Mouse (Mus musculus) hindbrain, embryonic 12.5 days (tissue): ENCODE measurements around the gene Zfyve27. TPM values are rescaled to one million over a fixed set of nuclear protein-coding genes. Genes with fewer than 3 reads are reported as not detected.

Experiments used
- ATAC-seq: fragments of 200-750 bp; cut with Nextera tagmentation; 2 replicates; pipeline ENCODE4 v1.8.0; 2017; ENCODE audit warnings: moderate TSS enrichment; ENCODE audit not compliant: low FRiP score
- H3K27ac ChIP-seq: fragments of 300-500 bp; sonication (generic); 2 replicates; pipeline ENCODE4 v1.5.1; 2016; ENCODE audit warnings: mild to moderate bottlenecking
- H3K27me3 ChIP-seq: fragments of 300-500 bp; sonication (generic); 2 replicates; pipeline ENCODE4 v1.6.1; 2016; ENCODE audit warnings: mild to moderate bottlenecking
- H3K36me3 ChIP-seq: fragments of 300-500 bp; sonication (generic); 2 replicates; pipeline ENCODE4 v1.6.1; 2016; ENCODE audit warnings: mild to moderate bottlenecking
- H3K4me1 ChIP-seq: fragments of 300-500 bp; sonication (generic); 2 replicates; pipeline ENCODE4 v1.6.1; 2016
- H3K4me2 ChIP-seq: fragments of 300-500 bp; sonication (generic); replicated peaks from 2 replicates; pipeline ENCODE4 v1.6.1; 2016; ENCODE audit warnings: mild to moderate bottlenecking
- H3K4me3 ChIP-seq: fragments of 300-500 bp; sonication (generic); 2 replicates; pipeline ENCODE4 v1.5.1; 2016; ENCODE audit warnings: mild to moderate bottlenecking
- H3K9ac ChIP-seq: fragments of 300-500 bp; sonication (generic); 2 replicates; pipeline ENCODE4 v1.6.1; 2016; ENCODE audit warnings: mild to moderate bottlenecking, moderate library complexity
- H3K9me3 ChIP-seq: fragments of 300-500 bp; sonication (generic); replicated peaks from 2 replicates; pipeline ENCODE4 v1.6.1; 2016; ENCODE audit warnings: mild to moderate bottlenecking
- WGBS: fragments of 180-500 bp; shearing (Covaris S2); methylation state at CpG from one replicate; pipeline ENCODE4 v1.1.7; 2016; 5-methylcytosine and 5-hydroxymethylcytosine counted together
- polyA plus RNA-seq: library from polyadenylated mRNA; unstranded; fragments of >200 nt; fragmentation: Nextera tagmentation; extraction: Ambion mirVana; gene quantifications from 2 replicates; pipeline ENCODE4 v1.2.1, GENCODE M21; 2016

Gene Zfyve27
- polyA plus RNA-seq, 1 experiment from 2014 or later, result 53.6 TPM

GRCm38 (mm10) chr19:42144541-42145167, 19.1 kb upstream of the Zfyve27 start:
- H3K9ac ChIP-seq, result no peak overlapping the region
- 32% methylated on average over 8 of the region's 8 CpGs for WGBS
- peaks cover 41% of the 10 kb centered on the region for H3K27me3 ChIP-seq

GRCm38 (mm10) chr19:42145210-42145609, 18.5 kb upstream of the Zfyve27 start:
- Histone ChIP-seq H3K9ac (no peak overlapping the region), H3K27ac (no peak overlapping the region), H3K4me1 (peaks cover 21% of the 10 kb centered on the region), H3K36me3 (no peaks in the 10 kb centered on the region), H3K27me3 (peaks cover 43% of the 10 kb centered on the region), H3K4me3 (no peak overlapping the region), H3K9me3 (no peaks in the 10 kb centered on the region), H3K4me2 (no peak overlapping the region)
- WGBS, result 75% methylated on average over 4 of the region's 4 CpGs
- no peak for ATAC-seq

More at GRCm38 (mm10) chr19:42144541-42145167, 19.1 kb upstream of the Zfyve27 start:
- ATAC-seq, result no peak
- no peaks in the 10 kb centered on the region for H3K9me3 ChIP-seq
- no peak overlapping the region for H3K27ac ChIP-seq
- H3K4me2 ChIP-seq, result no peak overlapping the region
- no peaks in the 10 kb centered on the region for H3K36me3 ChIP-seq
- H3K4me1 ChIP-seq, result peaks cover 18% of the 10 kb centered on the region
- H3K4me3 ChIP-seq, result no peak overlapping the region

- no peak overlapping the region for H3K9ac ChIP-seq
- H3K4me3 ChIP-seq, result no peak overlapping the region
- no peak overlapping the region for H3K27ac ChIP-seq
- no peaks in the 10 kb centered on the region for H3K36me3 ChIP-seq
- H3K4me2 ChIP-seq, result no peak overlapping the region
- peaks cover 43% of the 10 kb centered on the region for H3K27me3 ChIP-seq
- whole genome bisulfite sequencing, result 93% methylated on average over 2 of the region's 2 CpGs
- H3K9me3 ChIP-seq, result no peaks in the 10 kb centered on the region
- peaks cover 21% of the 10 kb centered on the region for H3K4me1 ChIP-seq
- no peak for ATAC-seq
Measured at GRCm38 (mm10) chr19:42145731-42146130, 18.0 kb upstream of the Zfyve27 start.

- 92% methylated on average over 9 of the region's 9 CpGs for WGBS
Measured at GRCm38 (mm10) chr19:42146276-42147010, 17.3 kb upstream of the Zfyve27 start.

GRCm38 (mm10) chr19:42147170-42147768, 16.5 kb upstream of the Zfyve27 start, which contains the start of gene Marveld1:
Marveld1 (plus strand) TSS chr19:42147400.
- Histone ChIP-seq H3K4me1 (peaks cover 21% of the 10 kb centered on the region), H3K9me3 (no peaks in the 10 kb centered on the region), H3K4me2 (peak within 1 kb of the TSS; percentile 79), H3K9ac (peak within 1 kb of the TSS; percentile 75), H3K4me3 (peak within 1 kb of the TSS; percentile 60), H3K27me3 (peaks cover 43% of the 10 kb centered on the region), H3K36me3 (no peaks in the 10 kb centered on the region), H3K27ac (peak within 1 kb of the TSS; percentile 62)
- under 1% methylated on average over 38 of the region's 57 CpGs for WGBS
- peak; percentile 28; the same call in 1 of the 2 replicates for ATAC-seq

More at GRCm38 (mm10) chr19:42146276-42147010, 17.3 kb upstream of the Zfyve27 start:
- peaks cover 43% of the 10 kb centered on the region for H3K27me3 ChIP-seq
- H3K36me3 ChIP-seq, result no peaks in the 10 kb centered on the region
- 0 out of 2 replicates have a peak overlapping the region, but pooled peaks have one; percentile 40 for H3K27ac ChIP-seq
- no peak for ATAC-seq
- peak overlapping the region; percentile 79; the same call in 1 of the 2 replicates for H3K4me2 ChIP-seq
- H3K9ac ChIP-seq, result peak overlapping the region; percentile 75
- peaks cover 21% of the 10 kb centered on the region for H3K4me1 ChIP-seq
- no peaks in the 10 kb centered on the region for H3K9me3 ChIP-seq
- H3K4me3 ChIP-seq, result 0 out of 2 replicates have a peak overlapping the region, but pooled peaks have one; percentile 60

- peak overlapping the region; percentile 75 for H3K9ac ChIP-seq
- peak overlapping the region; percentile 79 for H3K4me2 ChIP-seq
- under 1% methylated on average over 63 of the region's 63 CpGs for WGBS
- H3K27ac ChIP-seq, result peak overlapping the region; percentile 62
- peaks cover 43% of the 10 kb centered on the region for H3K27me3 ChIP-seq
- H3K4me1 ChIP-seq, result peaks cover 21% of the 10 kb centered on the region
- peak overlapping the region; percentile 60 for H3K4me3 ChIP-seq
- no peaks in the 10 kb centered on the region for H3K9me3 ChIP-seq
- ATAC-seq, result peak; percentile 36; the same call in 1 of the 2 replicates
- H3K36me3 ChIP-seq, result no peaks in the 10 kb centered on the region
Measured at GRCm38 (mm10) chr19:42147769-42148568, 15.8 kb upstream of the Zfyve27 start.

- H3K4me2 ChIP-seq, result peak overlapping the region; percentile 79
- H3K36me3 ChIP-seq, result no peaks in the 10 kb centered on the region
- peak overlapping the region; percentile 60 for H3K4me3 ChIP-seq
- peak overlapping the region; percentile 75 for H3K9ac ChIP-seq
- 0 out of 2 replicates have a peak, but pooled peaks have one; percentile 29 for ATAC-seq
- no peaks in the 10 kb centered on the region for H3K9me3 ChIP-seq
- H3K27me3 ChIP-seq, result peaks cover 43% of the 10 kb centered on the region
- no peak overlapping the region for H3K27ac ChIP-seq
- peaks cover 21% of the 10 kb centered on the region for H3K4me1 ChIP-seq
- 18% methylated on average over 7 of the region's 7 CpGs for WGBS
Measured at GRCm38 (mm10) chr19:42148569-42148860, 15.2 kb upstream of the Zfyve27 start.

GRCm38 (mm10) chr19:42151990-42152389, 11.8 kb upstream of the Zfyve27 start:
- Histone ChIP-seq H3K4me1 (peaks cover 20% of the 10 kb centered on the region), H3K9me3 (no peaks in the 10 kb centered on the region), H3K36me3 (no peaks in the 10 kb centered on the region), H3K27me3 (peaks cover 22% of the 10 kb centered on the region), H3K9ac (no peak overlapping the region), H3K4me2 (no peak overlapping the region), H3K4me3 (no peak overlapping the region), H3K27ac (no peak overlapping the region)
- 3% methylated on average over 6 of the region's 6 CpGs for WGBS
- ATAC-seq, result no peak; the same call in 1 of the 2 replicates

GRCm38 (mm10) chr19:42157493-42158237, 6.1 kb upstream of the Zfyve27 start:
- Histone ChIP-seq H3K4me3 (no peak overlapping the region), H3K27ac (0 out of 2 replicates have a peak overlapping the region, but pooled peaks have one; percentile 17), H3K27me3 (no peaks in the 10 kb centered on the region), H3K9ac (no peak overlapping the region), H3K4me2 (no peak overlapping the region), H3K36me3 (no peaks in the 10 kb centered on the region), H3K9me3 (no peaks in the 10 kb centered on the region), H3K4me1 (peaks cover 7% of the 10 kb centered on the region; the same call in 1 of the 2 replicates)
- WGBS, result 70% methylated on average over 12 of the region's 12 CpGs
- ATAC-seq, result no peak

GRCm38 (mm10) chr19:42158246-42159017, 5.3 kb upstream of the Zfyve27 start:
- WGBS, result 53% methylated on average over 13 of the region's 13 CpGs
- Histone ChIP-seq H3K9me3 (no peaks in the 10 kb centered on the region), H3K4me3 (no peak overlapping the region), H3K36me3 (no peaks in the 10 kb centered on the region), H3K4me2 (no peak overlapping the region), H3K27me3 (no peaks in the 10 kb centered on the region), H3K27ac (0 out of 2 replicates have a peak overlapping the region, but pooled peaks have one; percentile 23), H3K4me1 (peaks cover 7% of the 10 kb centered on the region; the same call in 1 of the 2 replicates), H3K9ac (no peak overlapping the region; the same call in 1 of the 2 replicates)
- no peak for ATAC-seq
